Mouse (Mus musculus) spleen, adult 18-20 months (tissue): ENCODE results near the gene Ldb3.

Source experiments
- DNase-seq, 2 experiments: peaks; one replicate each; pipeline ENCODE4 v3.0.0; 2022; ENCODE audit warnings: mixed read lengths in 2 of 2

The Ldb3 gene

GRCm38 (mm10) chr14:34590017-34590570 lies 1.6 kb upstream of the Ldb3 start:
- DNase-seq: no peak

- DNase-seq: no peak
These were observed 767 bp upstream of the Ldb3 start for GRCm38 (mm10) chr14:34589185-34589713.

GRCm38 (mm10) chr14:34588005-34588404 lies 477 bp downstream of the Ldb3 start:
- no peak for DNase-seq

GRCm38 (mm10) chr14:34586871-34587270 lies 1.6 kb downstream of the Ldb3 start:
- no peak for DNase-seq

GRCm38 (mm10) chr14:34585358-34586105 lies 3.0 kb downstream of the Ldb3 start:
- no peak for DNase-seq

GRCm38 (mm10) chr14:34582740-34583427 lies 5.6 kb downstream of the Ldb3 start:
- no peak for DNase-seq

GRCm38 (mm10) chr14:34576858-34577257 lies 11.6 kb downstream of the Ldb3 start:
- no peak for DNase-seq

- DNase-seq: no peak
These were observed 14.4 kb downstream of the Ldb3 start for GRCm38 (mm10) chr14:34574068-34574467.

GRCm38 (mm10) chr14:34573348-34573913 lies 15.1 kb downstream of the Ldb3 start:
- no peak for DNase-seq

- DNase-seq: no peak
These were observed 16.7 kb downstream of the Ldb3 start for GRCm38 (mm10) chr14:34571610-34572387.

GRCm38 (mm10) chr14:34570903-34571302 lies 17.6 kb downstream of the Ldb3 start:
- no peak for DNase-seq

- DNase-seq: peak in 1 of 2 experiments; percentile 66
These were observed 18.2 kb downstream of the Ldb3 start for GRCm38 (mm10) chr14:34570294-34570693.

- DNase-seq: no peak
These were observed 18.8 kb downstream of the Ldb3 start for GRCm38 (mm10) chr14:34569534-34570194.

- DNase-seq: no peak
These were observed 19.9 kb downstream of the Ldb3 start for GRCm38 (mm10) chr14:34568626-34569025.

- DNase-seq: no peak
These were observed 20.8 kb downstream of the Ldb3 start for GRCm38 (mm10) chr14:34567697-34568096.

- DNase-seq: no peak
These were observed 22.0 kb downstream of the Ldb3 start for GRCm38 (mm10) chr14:34566530-34566929.

- DNase-seq: no peak
These were observed 22.8 kb downstream of the Ldb3 start for GRCm38 (mm10) chr14:34565711-34566110.

- no peak for DNase-seq
These were observed 23.8 kb downstream of the Ldb3 start for GRCm38 (mm10) chr14:34564646-34565045.

GRCm38 (mm10) chr14:34562393-34562792 lies 26.1 kb downstream of the Ldb3 start:
- no peak for DNase-seq

- no peak for DNase-seq
These were observed 26.8 kb downstream of the Ldb3 start for GRCm38 (mm10) chr14:34561647-34562046.

GRCm38 (mm10) chr14:34558947-34559346 lies 29.5 kb downstream of the Ldb3 start:
- no peak for DNase-seq

GRCm38 (mm10) chr14:34555211-34555610 lies 33.3 kb downstream of the Ldb3 start:
- DNase-seq: no peak
